Mouse (Mus musculus) ZHBTc4 (cell line): ENCODE measurements around the gene Asb10.

Source experiments
- DNase-seq: peaks from one replicate; pipeline ENCODE4 v3.0.0-alpha.2; 2011; ENCODE audit warnings: low read depth, low spot score

The Asb10 gene

GRCm38 (mm10) chr5:24536511-24536910 lies 4.3 kb downstream of the Asb10 start:
- DNase-seq: no peak

GRCm38 (mm10) chr5:24535731-24536130 lies 5.0 kb downstream of the Asb10 start:
- no peak for DNase-seq

- DNase-seq: peak; percentile 52
Observed at GRCm38 (mm10) chr5:24534292-24534691, 6.5 kb downstream of the Asb10 start.

DNA sequence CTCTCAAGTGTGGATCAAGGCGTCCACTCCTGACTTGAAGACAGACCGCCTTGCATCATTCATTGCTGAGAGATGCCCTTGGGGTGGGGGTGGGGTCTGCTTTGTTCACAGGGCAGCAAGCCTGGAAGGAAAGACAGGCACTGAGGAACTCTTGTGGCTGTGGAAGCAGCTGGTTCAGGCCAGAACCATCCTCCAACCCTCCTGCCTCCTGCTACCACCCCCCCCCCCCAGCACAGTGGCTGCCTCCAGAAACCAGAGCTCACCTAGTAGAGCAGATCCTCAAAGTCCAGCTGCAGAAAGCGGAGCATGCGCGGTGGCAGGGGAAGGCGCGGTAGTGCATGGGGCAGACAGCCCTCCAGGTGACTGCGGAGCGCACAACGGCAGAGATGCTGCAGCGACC lies 7.4 kb downstream of the Asb10 start:
- peak; percentile 76 for DNase-seq

DNA sequence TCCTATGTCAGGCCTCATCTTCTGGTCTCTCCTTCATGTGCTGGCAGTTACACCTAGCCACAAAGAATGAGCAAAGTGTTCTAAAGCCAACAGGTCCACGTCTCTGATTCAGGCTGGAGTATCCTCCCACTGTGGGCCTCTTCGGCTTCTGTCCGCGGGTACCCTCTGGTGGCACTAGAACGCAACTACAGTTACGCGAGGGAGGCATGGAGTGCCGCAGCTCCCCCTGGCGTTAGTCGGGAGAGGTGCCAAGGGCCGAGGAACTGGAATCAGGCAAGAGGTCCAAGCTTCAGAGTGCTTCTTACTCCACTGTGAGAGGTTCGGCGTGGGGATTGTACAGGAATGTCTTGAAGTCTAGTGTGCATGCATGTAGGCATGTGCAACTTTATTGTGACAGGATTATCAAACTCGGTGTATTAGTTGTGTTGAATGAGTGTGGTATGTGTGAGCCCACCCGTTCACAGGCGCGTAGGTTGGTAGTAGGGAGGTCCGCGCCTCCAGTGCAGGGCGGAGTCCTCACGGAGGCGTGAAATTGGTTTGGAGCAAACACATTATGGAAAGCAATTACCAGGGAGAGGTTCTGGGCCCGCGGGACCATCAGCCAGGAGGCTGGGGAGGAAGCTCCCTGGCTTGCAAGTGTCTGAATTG lies 10.6 kb downstream of the Asb10 start:
- DNase-seq: peak; percentile 93

DNA sequence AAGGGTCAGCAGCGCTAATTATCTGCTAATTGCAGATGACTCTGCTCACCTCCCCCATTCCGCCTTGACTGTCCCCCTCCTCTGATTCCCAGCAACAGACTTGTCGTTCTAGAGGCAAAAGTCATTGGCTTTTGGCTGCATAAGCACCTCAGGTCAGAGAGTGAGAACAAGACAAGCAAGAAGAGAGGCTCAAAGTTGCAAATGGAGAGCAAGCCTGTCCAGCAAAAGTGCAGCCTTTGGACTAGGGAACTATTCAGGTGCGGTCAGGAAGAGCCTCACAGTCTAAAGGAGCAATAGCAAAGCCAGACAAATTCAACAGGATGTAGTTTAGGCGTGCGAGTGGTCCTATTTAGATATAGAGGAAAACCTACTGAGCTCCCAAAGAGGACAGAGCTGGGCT lies 13.0 kb downstream of the Asb10 start:
- no peak for DNase-seq

DNA sequence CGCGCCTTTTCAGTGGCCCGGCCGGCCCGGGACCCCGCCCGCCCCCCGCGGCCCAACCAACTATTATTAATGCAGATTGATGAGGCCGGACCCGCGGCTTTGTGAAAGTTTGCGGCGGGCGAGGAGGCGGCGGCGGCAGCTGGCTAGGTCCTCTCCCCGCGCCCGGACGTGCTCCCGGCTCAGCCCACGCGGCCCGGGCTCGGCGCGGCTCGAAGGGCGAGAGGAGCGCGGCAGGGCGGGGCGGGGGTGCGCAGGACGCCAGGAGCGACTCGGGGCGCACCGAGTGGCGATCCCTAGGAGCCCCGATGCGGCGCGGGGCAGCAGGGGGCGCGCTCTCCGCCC lies 13.9 kb downstream of the Asb10 start, which contains the start of gene Gbx1:
Gene Gbx1, minus strand, starts transcription at position 314 of the 342 bp plus-strand sequence.
- peak; percentile 44 for DNase-seq

DNA sequence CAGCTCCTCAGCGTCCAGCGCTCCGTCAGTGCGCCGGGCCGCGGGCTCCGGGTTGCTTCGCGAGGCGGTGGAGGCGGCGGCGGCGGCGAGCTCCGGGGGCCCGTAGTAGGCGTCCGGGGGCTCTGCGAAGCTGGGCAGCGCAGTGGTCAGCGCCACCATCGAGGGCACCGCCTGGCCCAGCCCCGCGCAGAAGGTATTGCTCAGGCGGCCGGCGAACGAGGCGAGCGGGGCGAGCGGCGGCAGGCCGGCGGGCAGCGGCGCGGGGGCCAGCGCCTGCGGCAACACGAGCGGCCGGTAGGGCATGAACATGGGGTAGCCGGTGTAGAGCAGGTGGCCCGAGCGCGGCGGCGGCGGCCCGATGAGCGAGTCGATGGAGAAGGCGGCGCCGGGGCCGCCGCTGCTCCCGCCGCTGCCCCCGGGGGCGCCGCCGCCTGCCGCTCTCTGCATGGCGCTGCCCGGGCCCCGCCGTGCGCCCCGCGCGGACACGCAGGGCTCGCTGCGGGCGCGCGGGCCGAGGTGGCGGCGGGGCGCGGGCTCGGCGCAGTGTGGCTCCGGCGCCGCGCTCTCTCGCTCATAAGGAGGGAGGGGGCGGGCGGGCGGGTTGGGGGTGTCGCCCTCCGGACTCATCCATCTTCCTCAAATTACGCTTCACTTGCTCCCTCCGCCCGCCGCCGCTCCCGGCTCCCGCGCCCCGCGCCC lies 14.4 kb downstream of the Asb10 start:
- no peak for DNase-seq

- no peak for DNase-seq
Observed at GRCm38 (mm10) chr5:24525360-24526189, 15.2 kb downstream of the Asb10 start.

DNA sequence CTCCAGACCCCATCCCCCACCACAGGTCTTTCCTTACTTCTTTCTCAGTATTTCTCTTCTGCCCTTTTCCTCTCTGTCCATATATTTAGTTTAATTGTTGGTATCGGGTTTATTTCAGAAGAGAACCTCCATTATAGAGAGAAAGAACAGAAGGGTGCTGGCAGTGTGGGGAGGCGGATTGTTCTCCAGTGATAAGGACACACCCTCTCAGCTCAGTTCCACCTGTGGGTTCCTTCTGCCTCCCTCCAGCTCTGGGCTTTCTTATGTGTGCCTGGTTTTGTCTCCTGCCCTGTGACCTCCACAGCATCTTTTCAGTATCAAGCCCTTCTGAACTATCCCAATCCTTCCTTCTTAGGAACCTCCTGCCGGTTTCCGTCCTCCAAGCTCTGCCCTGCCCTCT lies 16.3 kb downstream of the Asb10 start:
- no peak for DNase-seq

DNA sequence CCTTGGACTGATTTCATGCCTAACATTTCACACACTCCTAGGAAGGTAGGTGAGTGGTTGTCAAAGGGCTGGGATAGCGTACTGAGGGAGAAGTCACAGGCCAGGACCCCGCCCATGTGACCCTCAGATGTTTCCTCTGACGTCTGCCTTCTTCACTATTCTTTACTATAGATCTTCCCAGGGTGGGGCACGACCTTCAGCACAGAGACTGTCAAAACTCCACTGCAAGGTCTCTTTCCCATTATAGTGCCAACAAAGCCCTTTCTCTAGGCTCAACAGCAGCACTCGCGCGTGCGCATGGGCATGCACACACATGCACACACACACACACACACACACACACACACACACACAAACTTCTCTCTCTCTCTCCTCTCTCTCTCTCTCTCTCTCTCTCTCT lies 17.0 kb downstream of the Asb10 start:
- peak; percentile 61 for DNase-seq

DNA sequence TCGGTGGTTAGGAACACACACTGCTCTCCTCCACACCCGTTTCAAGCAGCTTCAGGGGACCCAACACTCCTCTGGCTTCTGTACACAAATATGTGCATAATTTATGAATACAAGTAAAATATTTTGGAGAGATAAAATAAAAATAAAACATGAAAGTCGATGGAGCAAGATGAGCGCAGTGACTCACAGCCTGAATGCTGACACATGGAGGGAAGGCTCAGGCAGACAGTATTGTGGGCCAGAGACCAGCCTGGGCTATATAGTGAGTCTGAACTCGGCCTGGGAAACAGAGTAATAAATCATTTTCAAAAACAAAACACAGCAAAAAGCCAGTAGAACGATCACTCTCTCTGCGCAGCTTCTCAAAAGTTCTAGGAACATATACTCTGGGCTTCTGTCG lies 19.4 kb downstream of the Asb10 start:
- no peak for DNase-seq

DNA sequence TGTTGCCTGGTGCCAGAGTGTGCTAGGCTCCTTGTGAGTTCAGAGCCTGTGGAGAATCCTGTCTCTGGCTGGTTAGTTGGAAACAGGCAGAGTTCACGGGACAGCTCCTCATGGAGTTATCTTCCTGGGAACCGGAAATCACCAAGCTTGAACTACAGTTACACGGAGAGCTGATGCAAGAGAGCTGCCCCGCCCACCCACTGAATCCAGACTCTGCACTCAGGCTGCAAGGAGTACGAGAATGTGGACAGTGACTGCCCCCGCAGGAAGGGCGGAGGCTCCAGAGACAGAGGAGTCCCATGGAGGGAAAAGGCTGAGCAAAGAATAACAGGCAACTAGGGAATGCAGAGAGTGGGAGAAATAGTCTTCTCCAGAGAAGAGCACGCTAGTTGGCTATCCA lies 28.5 kb downstream of the Asb10 start:
- DNase-seq: peak; percentile 92

DNA sequence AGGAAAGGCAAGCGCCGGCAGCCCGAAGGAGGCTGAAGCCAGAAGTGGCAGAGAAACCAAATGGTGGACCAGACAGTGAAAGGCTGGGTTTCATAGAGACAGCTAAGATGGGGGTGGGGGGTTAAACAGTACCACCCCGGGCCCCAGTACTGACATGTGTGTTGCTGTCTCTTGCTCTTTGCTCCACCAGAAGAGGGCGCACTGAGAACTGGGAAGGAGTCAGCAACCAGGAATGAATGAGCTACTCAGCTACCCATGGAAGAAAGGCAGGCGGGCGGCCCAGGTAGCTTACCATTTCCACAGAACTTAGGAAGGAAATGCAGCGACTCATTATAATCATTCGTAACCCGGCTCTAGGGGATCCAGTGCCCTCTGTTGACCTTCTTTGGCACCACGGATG lies 30.1 kb downstream of the Asb10 start:
- peak; percentile 71 for DNase-seq

DNA sequence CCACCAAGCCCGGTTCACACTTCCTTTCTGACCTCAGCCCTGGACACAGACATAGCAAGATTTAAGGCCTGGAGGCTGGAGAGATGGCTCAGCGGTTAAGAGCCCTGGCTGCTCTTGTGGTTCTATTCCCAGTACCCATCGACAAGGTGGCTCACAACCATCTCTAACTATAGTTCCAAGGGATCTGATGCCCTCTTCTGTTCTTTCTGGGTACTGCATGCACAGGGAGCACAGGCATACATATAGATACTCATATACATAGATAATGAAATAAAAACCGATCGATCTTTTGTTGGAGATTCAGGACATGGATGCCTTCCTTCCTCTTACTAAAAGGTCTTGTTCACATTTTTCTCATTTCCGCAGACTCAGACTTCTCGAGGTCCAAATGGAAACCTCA lies 32.4 kb downstream of the Asb10 start:
- DNase-seq: peak; percentile 83

DNA sequence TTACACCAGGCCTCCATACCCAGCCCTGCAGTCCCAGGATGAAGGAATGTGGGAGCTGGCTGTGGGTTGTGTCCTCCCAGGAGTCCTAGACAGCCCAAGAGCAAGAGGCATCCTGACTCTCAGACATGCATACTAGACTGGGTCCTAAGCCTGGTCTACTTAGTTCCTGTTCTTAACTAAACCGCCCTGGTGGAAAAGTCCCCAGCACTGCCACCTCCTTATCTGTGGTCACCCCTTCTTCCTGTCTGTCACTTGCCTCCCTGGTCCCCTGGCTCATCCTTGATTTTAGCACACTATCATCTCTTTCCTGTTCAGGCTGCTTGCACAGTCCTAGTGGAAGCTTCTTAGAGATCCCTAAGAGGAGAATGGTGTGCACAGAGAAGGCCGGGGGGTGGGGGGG lies 35.3 kb downstream of the Asb10 start:
- DNase-seq: no peak

DNA sequence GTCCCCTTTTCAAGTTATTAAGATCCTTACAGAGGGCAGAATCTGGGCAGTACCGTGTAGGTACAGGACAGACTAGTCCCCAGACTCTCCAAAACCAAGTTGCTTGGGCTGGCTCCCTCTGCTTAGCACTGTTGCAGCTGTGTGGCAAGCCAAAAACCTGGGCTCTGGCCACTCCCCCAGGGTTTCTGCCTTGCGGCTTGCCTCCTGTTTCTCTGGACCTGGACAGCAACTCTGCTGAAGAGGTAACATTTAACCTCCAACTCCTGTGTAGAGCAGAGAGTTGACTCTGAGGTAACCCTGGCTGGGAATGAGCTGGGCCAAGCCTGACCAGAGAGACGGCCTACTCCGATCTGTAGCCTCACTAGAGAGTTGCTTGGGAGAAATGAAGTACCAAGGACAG lies 38.0 kb downstream of the Asb10 start:
- DNase-seq: no peak

GRCm38 (mm10) chr5:24500851-24501250 lies 39.9 kb downstream of the Asb10 start:
- no peak for DNase-seq

DNA sequence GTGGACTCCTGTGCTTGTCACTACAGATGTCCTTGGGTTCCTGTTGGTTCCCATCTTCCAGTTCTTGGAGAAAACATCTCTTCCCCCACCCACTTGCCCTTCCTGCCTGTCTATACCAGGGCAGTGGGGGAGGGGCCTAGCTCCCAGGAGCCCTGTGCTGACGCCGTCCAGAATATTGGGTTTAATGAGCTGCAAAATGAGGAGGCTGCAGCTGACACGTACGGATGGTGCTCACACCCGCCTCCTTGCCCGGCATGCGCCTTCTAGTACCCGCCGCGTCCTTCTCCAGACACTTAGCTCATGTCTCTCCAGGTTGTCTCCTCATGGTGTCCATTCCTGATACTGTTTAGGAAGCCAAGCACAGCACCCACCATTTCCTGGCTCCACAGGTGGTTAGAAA lies 41.7 kb downstream of the Asb10 start:
- no peak for DNase-seq

GRCm38 (mm10) chr5:24497526-24497925 lies 43.3 kb downstream of the Asb10 start:
- DNase-seq: no peak

GRCm38 (mm10) chr5:24496756-24497155 lies 44.0 kb downstream of the Asb10 start:
- no peak for DNase-seq

GRCm38 (mm10) chr5:24495019-24495418 lies 45.8 kb downstream of the Asb10 start:
- no peak for DNase-seq
